Mouse (Mus musculus) liver, embryonic 15.5 days (tissue): ENCODE results near the gene Itpkc. TPM values are rescaled to one million over a fixed set of nuclear protein-coding genes. Genes with fewer than 3 reads are reported as not detected.
"Not testable (repeated sequence)": the region's sequence is repeated elsewhere in the genome, so short reads cannot be mapped to it uniquely, and the experiment has no call there.

ENCODE experiments used
- ATAC-seq: fragments of 200-750 bp; cut with Nextera tagmentation; 2 replicates; pipeline ENCODE4 v1.8.0; 2017; ENCODE audit warnings: moderate number of reproducible peaks, mild to moderate bottlenecking, moderate library complexity; ENCODE audit not compliant: insufficient read depth
- H3K27ac ChIP-seq: fragments of 300-500 bp; sonication (generic); replicated peaks from 2 replicates; pipeline ENCODE4 v1.5.1; 2015; ENCODE audit warnings: mild to moderate bottlenecking, inconsistent platforms
- H3K27me3 ChIP-seq: fragments of 300-500 bp; sonication (generic); 2 replicates; pipeline ENCODE4 v1.6.1; 2015; ENCODE audit warnings: mild to moderate bottlenecking, inconsistent platforms
- H3K36me3 ChIP-seq: fragments of 300-500 bp; sonication (generic); replicated peaks from 2 replicates; pipeline ENCODE4 v1.6.1; 2015; ENCODE audit warnings: moderate library complexity, mild to moderate bottlenecking, inconsistent platforms
- H3K4me1 ChIP-seq: fragments of 300-500 bp; sonication (generic); replicated peaks from 2 replicates; pipeline ENCODE4 v1.6.1; 2015; ENCODE audit warnings: inconsistent platforms
- H3K4me2 ChIP-seq: fragments of 300-500 bp; sonication (generic); 2 replicates; pipeline ENCODE4 v1.6.1; 2015; ENCODE audit warnings: moderate library complexity, mild to moderate bottlenecking, inconsistent platforms
- H3K4me3 ChIP-seq: fragments of 300-500 bp; sonication (generic); replicated peaks from 2 replicates; pipeline ENCODE4 v1.5.1; 2015; ENCODE audit warnings: mild to moderate bottlenecking, inconsistent platforms
- H3K9ac ChIP-seq: fragments of 300-500 bp; sonication (generic); 2 replicates; pipeline ENCODE4 v1.6.1; 2015; ENCODE audit warnings: moderate library complexity, mild to moderate bottlenecking, inconsistent platforms
- H3K9me3 ChIP-seq: fragments of 300-500 bp; sonication (generic); replicated peaks from 2 replicates; pipeline ENCODE4 v1.6.1; 2016; ENCODE audit warnings: inconsistent platforms
- WGBS: fragments of 180-500 bp; shearing (Covaris S2); methylation state at CpG from one replicate; pipeline ENCODE4 v1.1.7; 2015; ENCODE audit warnings: mixed read lengths; ENCODE audit not compliant: insufficient replicate concordance; 5-methylcytosine and 5-hydroxymethylcytosine counted together
- polyA plus RNA-seq: library from polyadenylated mRNA; unstranded; fragments of >200 nt; fragmentation: Nextera tagmentation; extraction: Ambion mirVana; gene quantifications from 2 replicates; pipeline ENCODE4 v1.2.1, GENCODE M21; 2015

Gene Itpkc
- polyA plus RNA-seq, 1 experiment from 2014 or later, result 1.7 TPM

GRCm38 (mm10) chr7:27259271-27259721 lies 30.8 kb upstream of the Itpkc start:
- Histone ChIP-seq H3K9ac (peak overlapping the region; percentile 72), H3K4me3 (peak overlapping the region; percentile 70), H3K9me3 (no peaks in the 10 kb centered on the region), H3K27me3 (peaks cover 8% of the 10 kb centered on the region), H3K27ac (no peak overlapping the region), H3K36me3 (peaks cover 2% of the 10 kb centered on the region; the same call in 1 of the 2 replicates), H3K4me1 (peaks cover 49% of the 10 kb centered on the region), H3K4me2 (peak overlapping the region; percentile 100)
- ATAC-seq, result no peak
- WGBS, result 28% methylated on average over 9 of the region's 9 CpGs

- Histone ChIP-seq H3K9me3 (no peaks in the 10 kb centered on the region), H3K4me1 (peaks cover 57% of the 10 kb centered on the region), H3K4me3 (peak within 1 kb of the TSS; percentile 70), H3K4me2 (peak within 1 kb of the TSS; percentile 100), H3K27ac (peak within 1 kb of the TSS; percentile 77), H3K36me3 (peaks cover 4% of the 10 kb centered on the region; the same call in 1 of the 2 replicates), H3K27me3 (peaks cover 8% of the 10 kb centered on the region), H3K9ac (peak within 1 kb of the TSS; percentile 72)
- WGBS, result under 1% methylated on average over 47 of the region's 47 CpGs
- ATAC-seq, result peak; percentile 84
Observed at GRCm38 (mm10) chr7:27258205-27258899, 29.9 kb upstream of the Itpkc start, which contains the start of gene Numbl. Gene Numbl, plus strand, starts transcription at chr7:27258433.

- Histone ChIP-seq H3K4me2 (peak overlapping the region; percentile 100), H3K27me3 (peaks cover 8% of the 10 kb centered on the region), H3K9ac (peak overlapping the region; percentile 53; the same call in 1 of the 2 replicates), H3K36me3 (peaks cover 4% of the 10 kb centered on the region; the same call in 1 of the 2 replicates), H3K9me3 (no peaks in the 10 kb centered on the region), H3K4me3 (peak overlapping the region; percentile 70), H3K27ac (peak overlapping the region; percentile 77), H3K4me1 (peaks cover 62% of the 10 kb centered on the region)
- 24% methylated on average over 3 of the region's 6 CpGs for WGBS
- ATAC-seq, result no peak
Observed at GRCm38 (mm10) chr7:27257852-27258204, 29.4 kb upstream of the Itpkc start.

GRCm38 (mm10) chr7:27257046-27257851 lies 28.8 kb upstream of the Itpkc start:
- 66% methylated on average over 27 of the region's 27 CpGs for WGBS
- no peak for ATAC-seq
- Histone ChIP-seq H3K4me3 (no peak overlapping the region), H3K27me3 (peaks cover 8% of the 10 kb centered on the region), H3K4me1 (peaks cover 65% of the 10 kb centered on the region), H3K9me3 (no peaks in the 10 kb centered on the region), H3K36me3 (peaks cover 4% of the 10 kb centered on the region; the same call in 1 of the 2 replicates), H3K9ac (no peak overlapping the region), H3K4me2 (peak overlapping the region; percentile 100), H3K27ac (peak overlapping the region; percentile 77; the same call in 1 of the 2 replicates)

GRCm38 (mm10) chr7:27255721-27256120 lies 27.3 kb upstream of the Itpkc start:
- H3K9ac ChIP-seq, result no peak overlapping the region
- H3K9me3 ChIP-seq, result no peaks in the 10 kb centered on the region
- no peak overlapping the region for H3K4me3 ChIP-seq
- ATAC-seq, result no peak
- H3K4me2 ChIP-seq, result no peak overlapping the region
- H3K36me3 ChIP-seq, result peaks cover 4% of the 10 kb centered on the region; the same call in 1 of the 2 replicates
- WGBS, result 63% methylated on average over 3 of the region's 3 CpGs
- no peak overlapping the region for H3K27ac ChIP-seq
- H3K27me3 ChIP-seq, result peaks cover 8% of the 10 kb centered on the region
- H3K4me1 ChIP-seq, result peaks cover 73% of the 10 kb centered on the region

GRCm38 (mm10) chr7:27251946-27252345 lies 23.5 kb upstream of the Itpkc start:
- peak overlapping the region; percentile 29 for H3K4me3 ChIP-seq
- 42% methylated on average over 6 of the region's 6 CpGs for WGBS

GRCm38 (mm10) chr7:27249928-27250327 lies 21.5 kb upstream of the Itpkc start:
- H3K4me2 ChIP-seq, result no peak overlapping the region
- WGBS, result 67% methylated on average over 5 of the region's 5 CpGs
- peaks cover 30% of the 10 kb centered on the region for H3K4me1 ChIP-seq
- H3K9ac ChIP-seq, result no peak overlapping the region
- no peaks in the 10 kb centered on the region for H3K27me3 ChIP-seq
- ATAC-seq, result no peak
- no peaks in the 10 kb centered on the region for H3K9me3 ChIP-seq
- no peak overlapping the region for H3K27ac ChIP-seq
- H3K36me3 ChIP-seq, result peaks cover 16% of the 10 kb centered on the region
- H3K4me3 ChIP-seq, result no peak overlapping the region

More at GRCm38 (mm10) chr7:27251946-27252345, 23.5 kb upstream of the Itpkc start:
- H3K9ac ChIP-seq, result no peak overlapping the region
- peak; percentile 87 for ATAC-seq
- H3K27me3 ChIP-seq, result no peaks in the 10 kb centered on the region
- peaks cover 8% of the 10 kb centered on the region for H3K36me3 ChIP-seq
- peak overlapping the region; percentile 48 for H3K4me2 ChIP-seq
- H3K27ac ChIP-seq, result peak overlapping the region; percentile 69
- no peaks in the 10 kb centered on the region for H3K9me3 ChIP-seq
- peaks cover 47% of the 10 kb centered on the region for H3K4me1 ChIP-seq

- Histone ChIP-seq H3K9me3 (no peaks in the 10 kb centered on the region), H3K4me3 (no peak overlapping the region), H3K36me3 (peaks cover 13% of the 10 kb centered on the region), H3K27me3 (no peaks in the 10 kb centered on the region), H3K4me2 (no peak overlapping the region), H3K4me1 (peaks cover 24% of the 10 kb centered on the region; the same call in 1 of the 2 replicates), H3K9ac (no peak overlapping the region), H3K27ac (no peak overlapping the region)
- 70% methylated on average over 2 of the region's 2 CpGs for WGBS
- ATAC-seq, result no peak
Observed at GRCm38 (mm10) chr7:27249146-27249545, 20.7 kb upstream of the Itpkc start.

GRCm38 (mm10) chr7:27244088-27244487 lies 15.6 kb upstream of the Itpkc start:
- peaks cover 18% of the 10 kb centered on the region for H3K36me3 ChIP-seq
- not testable (repeated sequence) for H3K27me3 ChIP-seq, H3K9ac ChIP-seq, H3K4me1 ChIP-seq, H3K4me2 ChIP-seq, ATAC-seq, H3K27ac ChIP-seq, H3K9me3 ChIP-seq, H3K4me3 ChIP-seq
- WGBS, result 70% methylated on average over 2 of the region's 2 CpGs

- Histone ChIP-seq H3K9me3 (no peaks in the 10 kb centered on the region), H3K4me1 (no peaks in the 10 kb centered on the region), H3K27me3 (no peaks in the 10 kb centered on the region), H3K9ac (no peak overlapping the region), H3K4me2 (no peak overlapping the region), H3K36me3 (peaks cover 18% of the 10 kb centered on the region), H3K27ac (no peak overlapping the region), H3K4me3 (no peak overlapping the region)
- no peak for ATAC-seq
- 76% methylated on average over 8 of the region's 8 CpGs for WGBS
Observed at GRCm38 (mm10) chr7:27243211-27243610, 14.8 kb upstream of the Itpkc start.

GRCm38 (mm10) chr7:27238568-27238967 lies 10.1 kb upstream of the Itpkc start:
- Histone ChIP-seq H3K36me3 (peaks cover 6% of the 10 kb centered on the region; the same call in 1 of the 2 replicates), H3K27ac (no peak overlapping the region), H3K27me3 (no peaks in the 10 kb centered on the region), H3K9me3 (no peaks in the 10 kb centered on the region), H3K4me3 (no peak overlapping the region), H3K4me2 (no peak overlapping the region), H3K4me1 (peaks cover 8% of the 10 kb centered on the region), H3K9ac (no peak overlapping the region)
- WGBS, result 63% methylated on average over 5 of the region's 5 CpGs
- ATAC-seq, result 0 out of 2 replicates have a peak, but pooled peaks have one; percentile 41
